Mouse (Mus musculus) lung, adult 2 months (tissue): ENCODE measurements around the gene Atp8a2.

ENCODE experiments used
- CTCF ChIP-seq: fragments of 200-500 bp; IDR thresholded peaks from 2 replicates; pipeline ENCODE4 v1.5.1; 2011; ENCODE audit warnings: mild to moderate bottlenecking, low read length, control low read depth; ENCODE audit not compliant: insufficient read depth
- POLR2A ChIP-seq: fragments of 200-500 bp; IDR thresholded peaks from 2 replicates; pipeline ENCODE4 v1.6.1; 2011; ENCODE audit warnings: low read depth, mild to moderate bottlenecking, control low read depth, low read length, borderline replicate concordance; ENCODE audit errors: extremely low read depth

DNA sequence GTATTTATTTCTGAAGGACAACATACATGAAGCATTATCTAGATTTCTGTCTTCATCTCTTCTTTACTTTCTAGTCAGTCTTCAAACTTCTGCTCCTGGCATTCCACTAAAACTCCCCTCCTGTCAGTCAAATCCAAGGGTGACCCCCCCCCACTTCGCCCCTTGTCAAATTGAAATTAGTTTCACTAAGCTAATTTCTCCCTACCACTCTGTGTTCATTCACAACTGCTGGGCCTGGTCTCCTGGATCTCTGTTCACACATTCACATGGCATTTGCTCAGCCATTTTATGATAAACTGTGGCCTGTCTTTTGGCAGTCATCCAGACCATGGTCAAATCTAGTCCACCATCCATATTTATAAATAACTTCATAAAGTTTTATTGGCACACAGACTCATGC, 308.5 kb downstream of the Atp8a2 start:
- TF ChIP-seq CTCF (no peak), POLR2A (no peak)
